Mouse (Mus musculus) megakaryocyte, embryonic 14.5 days (primary cell): Measurements from ENCODE around the gene Gm28374.
"Not testable (repeated sequence)": the region's sequence is repeated elsewhere in the genome, so short reads cannot be mapped to it uniquely, and the experiment has no call there.

Experiments
- FLI1 ChIP-seq: IDR thresholded peaks from 2 replicates; pipeline ENCODE4 v1.6.1; 2012; ENCODE audit warnings: low read length, inconsistent platforms, mixed read lengths
- GATA1 ChIP-seq: IDR thresholded peaks from 3 replicates; pipeline ENCODE4 v1.6.1; 2012; ENCODE audit warnings: mixed read lengths, low read length, inconsistent platforms, borderline replicate concordance

DNA sequence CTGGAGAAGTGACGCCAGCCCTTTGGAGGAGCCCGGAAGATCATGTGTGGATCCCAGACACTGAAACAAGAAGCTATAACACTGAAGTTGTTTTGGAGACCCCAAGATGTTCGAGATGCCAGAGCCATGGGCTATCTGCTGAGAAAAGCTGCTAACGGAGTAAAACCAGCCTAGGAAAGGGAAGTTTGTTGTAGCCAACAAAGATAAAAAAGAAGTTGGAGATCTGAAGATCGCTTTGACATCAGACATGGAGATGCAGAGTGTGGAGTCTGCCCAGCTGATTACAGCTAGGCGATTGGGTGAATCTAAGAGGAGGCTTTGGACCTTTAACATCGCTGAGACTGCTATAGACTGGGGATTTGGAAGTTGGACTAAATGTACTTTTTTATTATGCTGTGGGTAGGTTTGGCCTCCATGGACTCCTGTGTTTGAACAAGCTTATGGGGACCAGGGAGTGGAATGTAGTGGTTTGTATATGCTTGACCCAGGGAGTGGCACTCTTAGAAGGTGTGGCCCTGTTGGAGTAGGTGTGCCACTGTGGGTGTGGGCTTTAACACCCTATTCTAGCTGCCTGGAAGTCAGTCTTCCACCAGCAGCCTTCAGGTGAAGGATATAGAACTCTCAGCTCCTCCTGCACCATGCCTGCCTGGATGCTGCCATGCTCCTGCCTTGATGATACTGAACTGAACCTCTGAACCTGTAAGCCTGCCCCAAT, 48.5 kb upstream of the Gm28374 start:
- not testable (repeated sequence) for TF ChIP-seq GATA1, FLI1
